In the genomic region with DNA sequence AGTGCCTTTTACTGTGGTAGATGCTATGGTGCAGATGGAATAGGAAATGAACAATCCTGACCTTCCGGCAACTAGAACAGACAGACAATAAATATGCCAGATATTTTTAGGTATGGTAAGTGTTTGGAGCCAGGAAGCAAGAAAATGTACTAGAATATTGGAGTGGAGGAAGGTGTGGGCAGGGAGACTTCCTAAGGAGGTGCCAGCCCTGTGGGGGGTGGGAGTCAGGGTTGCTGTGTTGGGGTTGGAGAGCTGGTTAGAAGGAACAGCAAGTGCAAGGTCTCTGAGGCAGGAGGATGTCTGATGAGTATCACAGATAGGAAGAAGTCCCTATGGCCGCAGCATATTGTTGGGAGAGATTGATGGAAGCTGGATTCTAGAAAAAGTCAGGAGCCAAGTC, we compare ENCODE assay signal across 32 mouse cellular contexts. TPM values are rescaled to one million over a fixed set of nuclear protein-coding genes. Genes with fewer than 3 reads are reported as not detected.
DNase-seq lines count a peak whose midpoint lies in the region; ATAC-seq lines count a peak whose summit lies in the region.
"Had no signal": no experiment of that assay in that cellular context is flagged by ENCODE, and none has a peak within 500 bp of the region (broad histone marks: within the 10 kb centered on the region; RNA-seq: fewer than 3 reads in every experiment).

No protein-coding gene starts in this region.

- H3K4me2 ChIP-seq in kidney, embryonic 15.5 days: no peak overlapping the region
- H3K4me2 ChIP-seq: forebrain, embryonic 13.5 days; heart, embryonic 11.5 days; hindbrain, embryonic 12.5 days; intestine, embryonic 15.5 days; limb, embryonic 15.5 days; liver, embryonic 13.5 days had no signal

- H3K27me3 ChIP-seq in kidney, embryonic 15.5 days: no peaks in the 10 kb centered on the region
- H3K27me3 ChIP-seq: CH12.LX; forebrain, embryonic 13.5 days; hindbrain, embryonic 12.5 days; intestine, embryonic 15.5 days; limb, embryonic 15.5 days; liver, embryonic 13.5 days had no signal

- WGBS in kidney, embryonic 15.5 days: 82% methylated on average over 2 of the region's 2 CpGs

- H3K4me3 ChIP-seq in kidney, embryonic 15.5 days (replicated peaks): no peak overlapping the region
- H3K4me3 ChIP-seq: forebrain, embryonic 13.5 days; gastrocnemius, adult 2 months; hindbrain, embryonic 12.5 days; intestine, embryonic 15.5 days; limb, embryonic 10.5 days; limb, embryonic 15.5 days; liver, embryonic 13.5 days had no signal

- H3K4me1 ChIP-seq in kidney, embryonic 15.5 days: peaks cover 13% of the 10 kb centered on the region

- no peak overlapping the region for H3K27ac ChIP-seq in kidney, embryonic 15.5 days
- H3K27ac ChIP-seq: forebrain, embryonic 13.5 days; gastrocnemius, adult 2 months; hindbrain, embryonic 12.5 days; hindbrain, postnatal 0 days; intestine, embryonic 15.5 days; limb, embryonic 10.5 days; limb, embryonic 15.5 days; liver, embryonic 13.5 days had no signal

- H3K36me3 ChIP-seq in kidney, embryonic 15.5 days: no peaks in the 10 kb centered on the region
- H3K36me3 ChIP-seq: hindbrain, embryonic 12.5 days; intestine, embryonic 15.5 days; limb, embryonic 10.5 days; limb, embryonic 15.5 days; liver, embryonic 13.5 days had no signal

- H3K9me3 ChIP-seq in kidney, embryonic 15.5 days (replicated peaks): no peaks in the 10 kb centered on the region
- H3K9me3 ChIP-seq: forebrain, embryonic 13.5 days; hindbrain, embryonic 12.5 days; intestine, embryonic 15.5 days; limb, embryonic 10.5 days; limb, embryonic 15.5 days; liver, embryonic 13.5 days had no signal

- peak; percentile 18 for DNase-seq in adrenal gland, adult 2 months
- DNase-seq in adrenal gland, postnatal 10 days: no peak
- DNase-seq in kidney, adult 9 months: peak; percentile 24
- DNase-seq in left cerebral cortex, adult 18-20 months (ENCODE audit: low spot score in 2 of 2): peak; percentile 19 to 31
- no peak for DNase-seq in left cerebral cortex, postnatal 36 days (ENCODE audit: low spot score in 2 of 2)
- peak; percentile 47 for DNase-seq in brain, adult 2 months (ENCODE audit: low read depth, low spot score)
- no peak for DNase-seq in layer of hippocampus, adult 8-10 months (ENCODE audit: low spot score in 2 of 2)
- DNase-seq: adrenal gland, postnatal 25 days; cerebellum, adult 8-10 months; cerebellum, postnatal 25 days; gastrocnemius, adult 2 months; gastrocnemius, postnatal 36 days; heart, adult 18-20 months; heart, postnatal 36 days; liver, embryonic 13.5 days; lung, adult 18-20 months; lung, postnatal 10 days; midbrain, embryonic 14.5 days; retina, postnatal 1 day; thymus, adult 2 months; thymus, postnatal 36 days had no signal

- intact Hi-C loops in left cerebral cortex, postnatal 36 days (cut with DNase I): no loop called here

- H3K9ac ChIP-seq in kidney, embryonic 15.5 days: no peak overlapping the region
- H3K9ac ChIP-seq: forebrain, embryonic 13.5 days; hindbrain, embryonic 12.5 days; intestine, embryonic 15.5 days; limb, embryonic 15.5 days; liver, embryonic 13.5 days had no signal

- no peak for ATAC-seq in kidney, embryonic 15.5 days (replicated peaks; ENCODE audit: low FRiP score)
- ATAC-seq: activated CD4-positive, CD25-positive, alpha-beta regulatory T cell, adult 4 months; forebrain, embryonic 13.5 days; hindbrain, postnatal 0 days; intestine, embryonic 15.5 days had no signal

RNA-seq across cellular contexts. Expression of gene Rhbdl2, which starts 5.0 kb away (rescaled TPM):
- total RNA-seq in adrenal gland, adult 2 months (2021): 1 to 10 TPM in 1 of 2 experiments, under 1 TPM in 1; 0.63 to 1.3 TPM
- 0.35 and 0.48 TPM in 2 replicates for polyA plus RNA-seq in adrenal gland, adult 2 months (2012; rRNA removed)
- total RNA-seq in adrenal gland, postnatal 10 days (2021): 1 to 10 TPM; 1.3 to 2.3 TPM
- polyA plus RNA-seq in kidney, embryonic 15.5 days (2015; fragmentation: Nextera tagmentation; extraction: Ambion mirVana): 5.7 and 6.3 TPM in 2 replicates
- total RNA-seq in left cerebral cortex, adult 18-20 months (2021): under 1 TPM in 1 of 2 experiments, not detected in 1; 0.40 TPM
- total RNA-seq in left cerebral cortex, postnatal 36 days (2021): under 1 TPM; 0.57 to 0.91 TPM
- under 1 TPM in 3 of 4 experiments, not detected in 1; 0.45 to 0.73 (median 0.66) TPM for total RNA-seq in layer of hippocampus, adult 8-10 months (2022)
- total RNA-seq: CH12.LX; gastrocnemius, adult 2 months; gastrocnemius, postnatal 36 days; heart, adult 18-20 months; heart, postnatal 36 days; monocyte, adult 5-6 weeks had no signal
- polyA plus RNA-seq: liver, embryonic 13.5 days had no signal

RNA-seq across cellular contexts. Expression of gene Akirin1, which starts 42.5 kb away (rescaled TPM):
- 10 to 100 TPM; 60.4 to 76.5 TPM for total RNA-seq in adrenal gland, adult 2 months (2021)
- 179 and 200 TPM in 2 replicates for polyA plus RNA-seq in adrenal gland, adult 2 months (2012; rRNA removed)
- 10 to 100 TPM; 42.3 to 50.1 TPM for total RNA-seq in adrenal gland, postnatal 10 days (2021)
- polyA plus RNA-seq in kidney, embryonic 15.5 days (2015; fragmentation: Nextera tagmentation; extraction: Ambion mirVana): 42.5 and 46.8 TPM in 2 replicates
- 10 to 100 TPM; 60.7 to 66.4 TPM for total RNA-seq in left cerebral cortex, adult 18-20 months (2021)
- total RNA-seq in left cerebral cortex, postnatal 36 days (2021): 10 to 100 TPM; 60.4 to 64.2 TPM
- total RNA-seq in layer of hippocampus, adult 8-10 months (2022): 10 to 100 TPM; 54.7 to 59.0 (median 56.9) TPM

Comparison
In these comparisons a context has a peak if more than half of its experiments do, and no peak if none do; other contexts are left out.
1. DNase-seq: peak in adrenal gland, adult 2 months (single experiment), kidney, adult 9 months (single experiment), left cerebral cortex, adult 18-20 months (2 of 2) and brain, adult 2 months (single experiment); none in adrenal gland, postnatal 10 days (single experiment), left cerebral cortex, postnatal 36 days (0 of 2) and layer of hippocampus, adult 8-10 months (0 of 2).